Mouse (Mus musculus) bone marrow, adult 2 months (tissue): ENCODE measurements around the gene Mipep.

ENCODE experiments used
- CTCF ChIP-seq: fragments of 200-500 bp; IDR thresholded peaks from 2 replicates; pipeline ENCODE4 v1.5.1; 2011; ENCODE audit warnings: low read length, control low read depth; ENCODE audit not compliant: control insufficient read depth, insufficient read depth
- POLR2A ChIP-seq: fragments of 200-500 bp; IDR thresholded peaks from 2 replicates; pipeline ENCODE4 v1.6.1; 2011; ENCODE audit warnings: low read depth, mild to moderate bottlenecking, control low read depth, low read length, borderline replicate concordance; ENCODE audit not compliant: control insufficient read depth

DNA sequence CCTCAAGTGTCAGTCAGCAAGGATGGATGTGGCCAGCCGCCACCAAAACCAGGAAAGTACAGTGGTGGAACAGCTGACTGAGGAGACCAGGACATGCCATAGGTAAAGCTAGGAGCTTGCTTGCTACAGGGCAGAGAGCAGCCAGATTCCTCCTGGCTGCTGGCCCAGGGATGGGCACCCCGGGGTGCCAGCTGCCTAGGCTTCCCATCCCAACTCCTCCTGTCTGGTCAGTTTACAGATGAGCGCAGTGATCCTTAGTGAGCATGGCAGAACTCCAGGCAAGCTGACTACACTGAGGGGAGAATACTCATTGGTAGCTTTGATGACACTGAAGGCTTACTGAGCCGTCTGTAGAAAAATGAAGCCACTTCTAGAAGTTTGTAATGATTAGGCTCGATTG, 49.2 kb upstream of the Mipep start:
- TF ChIP-seq POLR2A (no peak), CTCF (no peak)
